ENCODE assay signal across 9 mouse cellular contexts in the genomic region with DNA sequence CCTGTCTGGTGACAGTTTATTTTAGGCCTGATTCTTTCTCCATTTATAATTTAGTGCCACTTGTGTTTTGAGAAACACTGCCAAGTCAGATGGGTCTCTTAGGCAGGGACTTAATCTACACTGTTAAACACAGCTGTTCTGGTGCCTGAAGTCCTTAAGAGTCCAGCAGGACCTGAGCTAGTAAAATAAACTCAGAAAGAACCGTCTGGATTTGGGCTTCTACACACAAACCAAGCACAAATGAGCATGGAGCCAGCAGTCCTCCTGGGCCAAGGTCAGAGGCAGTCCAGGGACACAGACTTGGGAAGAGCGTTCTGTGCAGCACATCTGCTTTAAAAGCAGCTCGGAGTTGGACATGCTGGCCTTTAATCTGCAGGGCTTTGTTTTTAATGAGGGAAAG.
DNase-seq lines count a peak whose midpoint lies in the region; ATAC-seq and TF ChIP-seq lines count a peak whose summit lies in the region.
"Had no signal": no experiment of that assay in that cellular context is flagged by ENCODE, and none has a peak within 500 bp of the region (broad histone marks: within the 10 kb centered on the region; RNA-seq: fewer than 3 reads in every experiment).

No protein-coding gene starts in this region.

- ATAC-seq in embryonic facial prominence, embryonic 12.5 days (ENCODE audit: insufficient number of reproducible peaks, insufficient read depth, low FRiP score, low TSS enrichment), result peak; percentile 15; the same call in 1 of the 2 replicates
- ATAC-seq in hindbrain, postnatal 0 days, result no peak
- no peak for ATAC-seq in megakaryocyte, adult 5-6 weeks (ENCODE audit: poor library complexity, severe bottlenecking)

- TF ChIP-seq CTCF in hindbrain, postnatal 0 days (IDR thresholded peaks at IDR 0.05; ENCODE audit: low read depth), result no peak

- no peak overlapping the region for H3K9ac ChIP-seq in embryonic facial prominence, embryonic 12.5 days
- H3K9ac ChIP-seq in hindbrain, postnatal 0 days (replicated peaks; ENCODE audit: low read length), result no peak overlapping the region

- H3K4me1 ChIP-seq in embryonic facial prominence, embryonic 12.5 days, result peaks cover 6% of the 10 kb centered on the region
- peaks cover 14% of the 10 kb centered on the region for H3K4me1 ChIP-seq in hindbrain, postnatal 0 days (ENCODE audit: insufficient read depth, low read length)

- no peaks in the 10 kb centered on the region for H3K27me3 ChIP-seq in embryonic facial prominence, embryonic 12.5 days
- H3K27me3 ChIP-seq in hindbrain, postnatal 0 days (ENCODE audit: insufficient read depth, low read length), result no peaks in the 10 kb centered on the region

- no peak overlapping the region for H3K27ac ChIP-seq in embryonic facial prominence, embryonic 12.5 days
- peak overlapping the region; percentile 54 for H3K27ac ChIP-seq in hindbrain, postnatal 0 days

- no peaks in the 10 kb centered on the region for H3K9me3 ChIP-seq in embryonic facial prominence, embryonic 12.5 days
- H3K9me3 ChIP-seq in hindbrain, postnatal 0 days (ENCODE audit: low read length), result no peaks in the 10 kb centered on the region
- H3K9me3 ChIP-seq: megakaryocyte, embryonic 14.5 days had no signal

- H3K36me3 ChIP-seq in embryonic facial prominence, embryonic 12.5 days, result no peaks in the 10 kb centered on the region
- H3K36me3 ChIP-seq in hindbrain, postnatal 0 days (ENCODE audit: insufficient read depth, low read length), result no peaks in the 10 kb centered on the region

- DNase-seq in layer of hippocampus, postnatal 10 days (ENCODE audit: low spot score in 2 of 2), result peak; percentile 35 to 37
- DNase-seq in layer of hippocampus, adult 18-20 months (ENCODE audit: low spot score in 2 of 2), result no peak
- DNase-seq in hindbrain, postnatal 0 days (ENCODE audit: low spot score), result peak; percentile 18
- DNase-seq in lung, postnatal 36 days, result peak; percentile 66
- no peak for DNase-seq in thymus, postnatal 36 days
- DNase-seq in layer of hippocampus, adult 9-11 months, result no peak

- no peak overlapping the region for H3K4me2 ChIP-seq in embryonic facial prominence, embryonic 12.5 days (replicated peaks)
- no peak overlapping the region for H3K4me2 ChIP-seq in hindbrain, postnatal 0 days (ENCODE audit: low read depth, low read length)

- H3K4me3 ChIP-seq in embryonic facial prominence, embryonic 12.5 days, result no peak overlapping the region
- H3K4me3 ChIP-seq in hindbrain, postnatal 0 days (ENCODE audit: low read length), result no peak overlapping the region
- H3K4me3 ChIP-seq: megakaryocyte, embryonic 14.5 days had no signal

- 34% methylated on average over 3 of the region's 3 CpGs for WGBS in embryonic facial prominence, embryonic 12.5 days
- WGBS in hindbrain, postnatal 0 days, result 33% methylated on average over 3 of the region's 3 CpGs

Comparison
In these comparisons a context has a peak if more than half of its experiments do, and no peak if none do; other contexts are left out.
1. DNase-seq: peak in layer of hippocampus, postnatal 10 days (2 of 2), hindbrain, postnatal 0 days (single experiment) and lung, postnatal 36 days (single experiment); none in layer of hippocampus, adult 18-20 months (0 of 2), thymus, postnatal 36 days (0 of 2) and layer of hippocampus, adult 9-11 months (single experiment).